Mouse (Mus musculus): ENCODE data around the gene Podnl1.

DNA sequence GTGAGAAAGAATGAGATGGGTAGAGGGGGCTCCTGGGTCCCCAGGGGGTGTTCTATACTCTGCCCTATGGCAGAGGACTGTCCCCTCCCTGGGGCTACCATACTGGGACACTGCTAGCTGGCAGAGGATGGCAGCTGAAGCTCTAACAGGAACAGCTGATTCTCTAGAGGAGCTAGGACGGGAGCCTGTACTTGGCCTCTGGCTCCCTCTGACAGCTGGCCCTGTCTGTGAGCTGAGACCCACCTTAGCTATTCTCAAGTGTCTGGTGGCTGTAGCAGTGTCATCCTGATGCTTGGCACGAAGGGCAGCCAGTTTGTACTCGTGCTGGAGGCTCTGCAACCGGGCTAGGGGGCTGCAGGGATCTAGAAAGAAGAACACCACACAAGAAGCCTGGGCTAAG lies 15.0 kb downstream of the Podnl1 start:
- TF ChIP-seq POLR2A (IDR thresholded peaks at IDR 0.05; ENCODE audit: borderline replicate concordance, control insufficient read depth, low read depth, low read length): no peak
- TF ChIP-seq CTCF (IDR thresholded peaks at IDR 0.05; ENCODE audit: control insufficient read depth, insufficient read depth, low read length): no peak

All from bone marrow, adult 2 months (tissue).